Mouse (Mus musculus) activated CD4-positive, CD25-positive, alpha-beta regulatory T cell (primary cell): ENCODE data around the gene Sec23b. TPM values are rescaled to one million over a fixed set of nuclear protein-coding genes. Genes with fewer than 3 reads are reported as not detected.

ENCODE experiments used
- polyA plus RNA-seq, 2 experiments: library from polyadenylated mRNA; unstranded; fragments of 100-300 nt; shearing (Covaris generic); gene quantifications; one replicate each; pipeline ENCODE4 v1.2.1; 2017

Sec23b gene
- 10 to 100 TPM; 69.0 to 92.1 TPM for polyA plus RNA-seq

DNA sequence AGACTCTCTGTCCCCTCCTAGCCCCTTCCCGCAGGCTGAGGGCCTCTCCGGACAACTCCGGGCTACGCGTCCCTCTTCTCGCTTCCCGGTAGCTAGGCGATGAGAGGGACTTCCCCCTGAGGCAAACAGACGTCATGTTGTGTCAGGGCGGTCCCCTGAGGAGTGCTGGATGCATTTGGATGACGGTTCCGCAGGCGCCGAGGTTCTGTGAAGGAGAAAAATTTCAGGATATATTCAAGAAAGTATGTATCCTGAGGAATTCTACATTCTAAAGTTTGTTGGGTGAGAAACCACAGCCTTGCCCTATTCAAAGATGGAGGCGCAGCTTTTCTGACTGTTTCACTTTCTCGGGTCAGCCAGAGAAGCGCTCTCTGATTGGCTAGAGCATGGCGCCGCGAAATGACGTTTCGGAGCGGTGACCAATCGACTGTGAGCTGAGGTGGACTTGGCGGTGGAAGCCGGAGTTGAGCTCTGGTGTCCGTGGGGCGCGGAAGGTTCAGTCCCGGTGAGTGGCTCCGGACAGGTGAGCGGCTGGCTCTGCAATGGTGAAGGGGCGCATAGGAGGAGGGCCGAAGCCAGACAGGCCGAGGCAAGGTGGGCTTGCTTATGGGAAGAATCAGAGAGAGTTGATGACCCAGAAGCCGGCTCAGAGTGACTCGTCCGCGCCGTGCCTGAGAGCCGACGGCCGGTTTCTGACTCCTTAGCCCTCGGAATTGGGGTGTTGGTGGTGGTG is at the start of gene Sec23b:
Sec23b (plus strand) TSS at position 410 of the 733 bp plus-strand sequence.

DNA sequence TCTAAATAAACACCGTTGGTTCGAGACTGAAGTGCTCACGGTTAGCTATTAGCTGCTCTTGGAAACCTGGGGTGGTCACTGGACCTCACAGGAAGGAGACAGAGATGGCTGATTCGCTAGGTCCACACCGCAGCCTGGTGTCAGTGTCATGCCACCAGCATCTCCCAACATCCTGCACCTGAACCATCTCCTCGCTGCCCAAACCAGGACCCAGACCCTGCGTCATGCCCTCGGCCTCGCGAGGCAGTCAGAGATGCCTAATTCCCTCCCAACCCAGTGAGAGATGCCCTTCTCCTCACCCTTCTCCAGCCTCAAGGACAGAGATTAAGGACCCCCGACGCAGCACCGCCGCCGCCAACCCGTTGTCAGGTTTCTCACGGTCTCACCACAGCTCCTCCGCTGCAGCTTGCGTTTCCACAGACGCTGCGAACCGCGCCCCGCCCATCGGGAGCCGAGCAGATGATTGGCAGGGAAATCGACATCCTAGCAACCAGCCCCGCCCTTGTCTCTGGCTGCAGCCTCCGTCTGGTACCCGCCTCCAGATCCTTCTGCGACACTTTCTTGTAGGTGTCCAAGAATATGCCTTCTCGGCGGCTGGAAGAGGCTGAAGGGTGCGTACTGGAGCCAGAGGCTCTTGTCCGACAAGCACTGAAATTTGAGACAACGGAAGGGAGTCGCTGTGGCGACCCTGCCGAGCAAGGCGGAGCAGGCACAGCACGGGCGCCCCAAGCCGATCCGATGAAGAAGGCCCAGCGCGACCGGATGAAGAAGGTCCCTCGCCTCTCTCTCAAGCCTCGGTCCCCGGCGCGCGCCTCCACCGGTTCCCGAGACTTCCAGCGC is 28.8 kb upstream of the Sec23b start, which contains the start of the genes Dzank1 and Polr3f:
Dzank1 (minus strand) TSS at position 434 of the 840 bp plus-strand sequence.
Polr3f (plus strand) TSS at position 738 of the 840 bp plus-strand sequence.

DNA sequence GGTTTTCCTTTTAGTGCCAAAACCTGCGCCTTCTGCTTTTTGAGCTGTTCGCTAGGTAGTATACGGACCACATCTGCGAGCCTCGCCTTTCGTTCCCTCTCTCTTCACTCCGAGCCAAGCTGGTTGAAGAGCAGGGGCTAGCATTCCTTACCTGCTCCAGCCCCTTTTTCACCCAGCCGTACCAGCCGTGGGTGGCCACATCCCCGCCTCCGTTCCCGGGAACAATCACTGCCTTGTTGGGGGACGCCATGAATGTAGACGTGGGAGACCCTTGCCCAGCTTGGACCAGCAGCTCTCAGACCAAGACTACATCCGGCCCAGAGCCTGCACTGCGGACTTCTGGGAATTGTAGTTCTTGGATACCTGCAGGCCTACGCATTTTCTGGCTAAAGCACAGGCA is 5.5 kb upstream of the Sec23b start, which contains the start of gene Rbbp9:
Rbbp9 (minus strand) TSS at position 341 of the 400 bp plus-strand sequence.

DNA sequence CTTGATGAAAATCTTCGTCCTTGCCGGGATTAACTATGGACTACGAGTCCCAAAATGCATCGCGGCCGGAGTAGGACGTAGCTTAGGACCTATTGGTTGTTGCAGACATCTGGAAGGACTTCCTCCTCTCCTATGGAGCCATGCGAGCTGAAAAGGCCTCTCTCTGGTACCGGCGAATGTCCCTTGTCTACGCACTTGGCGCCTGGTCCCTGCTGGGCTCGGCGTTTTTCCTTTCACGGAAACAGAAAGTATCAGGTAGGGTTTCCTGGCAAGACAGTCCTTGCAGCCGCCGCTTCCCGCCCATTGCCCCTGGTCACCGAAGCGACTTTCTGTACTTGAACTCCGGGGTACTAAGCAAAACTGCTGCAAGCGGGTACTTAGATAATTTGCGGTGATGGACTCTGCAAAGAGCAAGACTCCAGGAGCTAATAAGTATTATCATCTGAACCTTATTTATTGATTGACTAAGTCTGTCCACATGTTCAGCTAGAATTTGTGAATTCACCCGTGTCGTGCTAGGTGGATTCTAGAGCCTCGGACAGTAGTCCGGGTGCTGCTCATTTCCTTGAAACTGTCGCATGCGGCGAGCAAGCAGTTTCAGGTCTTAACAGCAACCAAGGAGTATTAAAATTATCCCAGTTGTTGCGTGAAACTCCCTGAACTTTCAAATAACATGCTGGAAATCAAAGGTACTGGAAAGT is 38.1 kb downstream of the Sec23b start, which contains the start of gene Smim26:
Smim26 (plus strand) TSS at position 104 of the 701 bp plus-strand sequence.

DNA sequence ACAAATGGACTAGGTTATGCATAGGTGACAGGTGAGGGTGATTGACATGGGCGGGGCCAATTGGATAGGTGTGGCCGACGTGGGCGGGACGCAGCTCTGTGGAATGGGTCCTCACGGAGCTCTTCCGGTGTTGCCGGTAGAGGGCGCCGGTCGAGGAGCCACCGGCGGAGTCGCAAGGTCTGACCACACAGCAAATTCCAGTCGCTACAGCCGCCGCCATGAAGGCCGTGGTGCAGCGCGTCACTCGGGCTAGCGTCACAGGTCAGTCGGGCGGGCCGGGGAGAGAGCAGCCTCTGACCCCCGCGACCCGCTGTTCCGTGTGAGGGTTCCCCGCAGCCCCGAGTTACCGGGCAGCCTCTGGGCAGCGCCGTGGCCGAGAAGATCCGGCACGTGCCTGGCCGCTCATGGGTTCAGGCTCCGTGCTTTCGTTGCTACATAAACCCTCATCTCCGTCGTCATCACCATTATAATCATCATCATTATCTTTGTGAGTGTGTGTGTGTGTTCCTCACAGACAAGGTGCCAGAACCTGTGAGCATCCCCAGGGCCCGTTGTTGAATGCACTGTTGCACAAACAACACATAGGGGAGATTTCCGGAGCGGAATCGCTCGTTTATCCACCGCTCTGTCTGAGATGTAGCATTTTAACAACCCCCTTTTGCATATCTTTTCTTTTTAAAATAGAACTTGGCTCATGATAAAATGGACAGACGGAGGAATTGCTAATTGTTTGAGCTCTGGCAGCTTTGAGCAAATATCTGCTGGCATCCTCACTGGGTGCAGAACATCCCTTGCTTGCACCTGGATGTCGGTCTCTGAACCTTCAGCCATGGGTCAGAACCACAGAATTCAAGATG is 44.0 kb downstream of the Sec23b start, which contains the start of gene Dtd1:
Dtd1 (plus strand) TSS at position 67 of the 857 bp plus-strand sequence.

Other genes starting within 250 kb of the Sec23b start
- under 1 TPM in 1 of 2 experiments, not detected in 1; 0.18 TPM for gene Ovol2, start 224.1 kb upstream of the Sec23b start, polyA plus RNA-seq
- 10 to 100 TPM; 23.4 to 24.7 TPM for gene Kat14, start 187.2 kb upstream of the Sec23b start, polyA plus RNA-seq
- 1 to 10 TPM; 2.4 to 5.4 TPM for gene Pet117, start 187.2 kb upstream of the Sec23b start, polyA plus RNA-seq
- under 1 TPM; 0.36 to 0.43 TPM for gene Dzank1, start 28.8 kb upstream of the Sec23b start, polyA plus RNA-seq
- gene Polr3f, start 28.5 kb upstream of the Sec23b start, polyA plus RNA-seq, result 10 to 100 TPM; 24.7 to 27.9 TPM
- gene Rbbp9, start 5.4 kb upstream of the Sec23b start, polyA plus RNA-seq, result 10 to 100 TPM in 1 of 2 experiments, 1 to 10 TPM in 1; 8.4 to 10.3 TPM
- gene Smim26, start 37.8 kb downstream of the Sec23b start, polyA plus RNA-seq, result 10 to 100 TPM; 20.3 to 34.8 TPM
- 10 to 100 TPM; 52.7 to 57.9 TPM for gene Dtd1, start 43.7 kb downstream of the Sec23b start, polyA plus RNA-seq